Mouse (Mus musculus): ENCODE measurements at regions not wholly inside any gene's neighbourhood (a gene's known extent, or its start where the extent isn't known, plus 50 kb on each side); places are given as distances from the start of the nearest gene placed in this dataset.

DNA sequence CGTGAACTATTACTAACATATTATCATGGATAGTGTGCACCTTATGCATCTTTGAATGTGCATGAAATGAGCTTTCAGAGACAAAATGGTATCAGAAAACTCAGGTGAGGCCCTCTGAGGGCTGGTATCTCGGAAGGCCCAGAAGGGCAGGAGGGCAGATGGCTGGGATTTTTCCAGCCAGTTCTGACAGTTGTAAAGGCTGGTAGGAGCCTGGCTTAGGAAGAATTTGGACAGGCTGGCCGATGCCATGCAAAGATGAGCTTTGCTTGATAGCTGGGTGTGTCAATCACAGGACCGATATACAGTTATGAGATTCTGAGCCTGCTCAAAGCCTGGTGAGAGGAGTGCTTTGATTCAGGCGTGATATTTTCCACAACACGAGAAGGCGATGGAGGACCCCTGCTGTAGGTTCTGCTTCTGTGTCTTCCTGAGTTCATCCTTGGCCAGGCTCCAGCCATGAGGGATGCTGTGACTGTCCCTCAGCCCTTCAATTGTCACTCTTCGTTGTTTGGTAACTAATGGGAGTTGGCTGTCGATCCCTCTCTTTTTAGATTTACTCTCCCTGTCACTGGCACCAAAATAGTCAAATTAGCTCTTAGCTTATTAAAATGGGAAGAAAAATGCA, 159.0 kb upstream of the Sash1 start:
- ATAC-seq (replicated peaks; ENCODE audit: low FRiP score) (no peak), DNase-seq (ENCODE audit: low spot score) (no peak)
- H3K36me3 ChIP-seq (ENCODE audit: control insufficient read depth, insufficient read depth, low read length) = no peaks in the 10 kb centered on the region
- H3K4me1 ChIP-seq (replicated peaks; ENCODE audit: control insufficient read depth, insufficient read depth, low read length) = no peaks in the 10 kb centered on the region
- no peak overlapping the region for H3K27ac ChIP-seq (ENCODE audit: low read depth, low read length)
- 76% methylated on average over 9 of the region's 9 CpGs for WGBS
- no peaks in the 10 kb centered on the region for H3K9me3 ChIP-seq (ENCODE audit: control insufficient read depth, low read length)
- no peak overlapping the region for H3K9ac ChIP-seq (ENCODE audit: low read depth, low read length)
- H3K27me3 ChIP-seq (replicated peaks; ENCODE audit: control insufficient read depth, insufficient read depth, low read length) = no peaks in the 10 kb centered on the region
- no peak overlapping the region for H3K4me2 ChIP-seq
- H3K4me3 ChIP-seq (ENCODE audit: low read depth, low read length) = no peak overlapping the region

DNA sequence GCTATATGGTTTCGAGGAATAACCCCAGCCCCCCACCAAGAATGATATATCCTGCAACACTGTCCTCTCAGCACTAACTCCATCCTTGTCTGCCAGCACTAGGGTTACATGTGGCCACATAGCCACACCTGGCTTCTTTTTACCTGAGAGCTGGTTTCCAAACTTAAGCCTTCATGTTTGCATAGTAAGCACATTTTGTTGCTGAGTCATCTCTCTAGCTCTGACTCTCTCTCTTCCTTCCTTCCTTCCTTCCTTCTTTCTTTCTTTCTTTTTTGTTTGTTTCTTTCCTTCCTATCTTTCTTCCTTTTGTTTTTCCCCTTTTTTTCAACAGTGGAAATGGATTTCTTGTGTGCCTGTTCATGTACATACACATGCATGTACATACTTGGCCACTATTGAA, 157.6 kb upstream of the Sash1 start:
- ATAC-seq (replicated peaks; ENCODE audit: low FRiP score) = no peak
- H3K4me3 ChIP-seq (ENCODE audit: low read depth, low read length) = no peak overlapping the region
- H3K4me1 ChIP-seq (replicated peaks; ENCODE audit: control insufficient read depth, insufficient read depth, low read length) = no peaks in the 10 kb centered on the region
- H3K27me3 ChIP-seq (replicated peaks; ENCODE audit: control insufficient read depth, insufficient read depth, low read length) = no peaks in the 10 kb centered on the region
- H3K27ac ChIP-seq (ENCODE audit: low read depth, low read length) = no peak overlapping the region
- H3K9ac ChIP-seq (ENCODE audit: low read depth, low read length) = no peak overlapping the region
- no peaks in the 10 kb centered on the region for H3K36me3 ChIP-seq (ENCODE audit: control insufficient read depth, insufficient read depth, low read length)
- H3K4me2 ChIP-seq = no peak overlapping the region
- 89% methylated on average over 1 of the region's 1 CpGs for WGBS
- no peaks in the 10 kb centered on the region for H3K9me3 ChIP-seq (ENCODE audit: control insufficient read depth, low read length)
- no peak for DNase-seq (ENCODE audit: low spot score)

DNA sequence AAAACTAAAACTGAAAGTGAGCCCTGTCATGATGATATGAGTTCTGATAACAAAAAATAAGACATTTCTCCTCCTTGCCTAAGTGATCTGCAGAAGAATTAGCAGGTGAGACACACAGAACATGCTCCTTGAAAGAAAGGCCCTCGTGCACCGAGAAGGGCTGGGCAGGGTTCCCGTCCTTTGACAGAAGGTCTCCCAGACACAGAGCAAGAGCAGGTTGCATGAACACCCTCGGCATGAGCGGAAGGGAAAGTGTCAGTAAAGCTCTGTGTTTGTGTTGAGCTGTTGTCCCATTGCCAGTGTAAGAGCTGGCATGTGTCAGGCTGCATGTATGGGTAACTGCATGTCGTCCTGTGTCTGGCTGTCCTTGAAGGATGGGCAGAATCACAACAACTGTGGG, 144.6 kb upstream of the Sash1 start:
- Histone ChIP-seq H3K36me3 (ENCODE audit: control insufficient read depth, insufficient read depth, low read length) (no peaks in the 10 kb centered on the region), H3K27me3 (replicated peaks; ENCODE audit: control insufficient read depth, insufficient read depth, low read length) (no peaks in the 10 kb centered on the region), H3K9me3 (ENCODE audit: control insufficient read depth, low read length) (no peaks in the 10 kb centered on the region), H3K9ac (ENCODE audit: low read depth, low read length) (no peak overlapping the region), H3K4me2 (no peak overlapping the region), H3K4me3 (ENCODE audit: low read depth, low read length) (no peak overlapping the region), H3K27ac (ENCODE audit: low read depth, low read length) (no peak overlapping the region), H3K4me1 (replicated peaks; ENCODE audit: control insufficient read depth, insufficient read depth, low read length) (no peaks in the 10 kb centered on the region)
- DNase-seq (ENCODE audit: low spot score) (no peak), ATAC-seq (replicated peaks; ENCODE audit: low FRiP score) (no peak)
- 78% methylated on average over 6 of the region's 6 CpGs for WGBS

DNA sequence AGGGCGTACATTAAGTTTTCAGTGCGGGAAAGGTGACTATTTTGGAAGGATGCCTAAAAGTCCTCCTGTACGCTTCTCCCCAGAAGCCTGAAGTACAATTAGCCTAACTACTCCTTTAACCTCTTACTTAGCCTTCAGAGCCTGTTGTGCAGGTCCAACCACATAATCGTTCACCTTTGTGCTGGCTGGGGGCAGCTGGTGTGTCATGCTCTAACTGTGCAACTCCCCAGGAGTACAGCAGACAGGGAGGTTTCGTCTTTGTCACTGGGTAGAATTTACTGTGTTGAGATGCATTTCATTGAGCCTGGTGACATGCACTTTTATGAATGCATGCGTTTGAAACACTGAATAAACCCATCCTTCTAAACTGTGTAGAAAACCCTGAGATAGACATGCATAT, 143.6 kb upstream of the Sash1 start:
- WGBS = 81% methylated on average over 6 of the region's 6 CpGs
- H3K9me3 ChIP-seq (ENCODE audit: control insufficient read depth, low read length) = no peaks in the 10 kb centered on the region
- H3K36me3 ChIP-seq (ENCODE audit: control insufficient read depth, insufficient read depth, low read length) = no peaks in the 10 kb centered on the region
- no peak overlapping the region for H3K4me3 ChIP-seq (ENCODE audit: low read depth, low read length)
- H3K27ac ChIP-seq (ENCODE audit: low read depth, low read length) = no peak overlapping the region
- no peaks in the 10 kb centered on the region for H3K4me1 ChIP-seq (replicated peaks; ENCODE audit: control insufficient read depth, insufficient read depth, low read length)
- ATAC-seq (replicated peaks; ENCODE audit: low FRiP score) = no peak
- H3K27me3 ChIP-seq (replicated peaks; ENCODE audit: control insufficient read depth, insufficient read depth, low read length) = no peaks in the 10 kb centered on the region
- no peak for DNase-seq (ENCODE audit: low spot score)
- no peak overlapping the region for H3K4me2 ChIP-seq
- no peak overlapping the region for H3K9ac ChIP-seq (ENCODE audit: low read depth, low read length)

DNA sequence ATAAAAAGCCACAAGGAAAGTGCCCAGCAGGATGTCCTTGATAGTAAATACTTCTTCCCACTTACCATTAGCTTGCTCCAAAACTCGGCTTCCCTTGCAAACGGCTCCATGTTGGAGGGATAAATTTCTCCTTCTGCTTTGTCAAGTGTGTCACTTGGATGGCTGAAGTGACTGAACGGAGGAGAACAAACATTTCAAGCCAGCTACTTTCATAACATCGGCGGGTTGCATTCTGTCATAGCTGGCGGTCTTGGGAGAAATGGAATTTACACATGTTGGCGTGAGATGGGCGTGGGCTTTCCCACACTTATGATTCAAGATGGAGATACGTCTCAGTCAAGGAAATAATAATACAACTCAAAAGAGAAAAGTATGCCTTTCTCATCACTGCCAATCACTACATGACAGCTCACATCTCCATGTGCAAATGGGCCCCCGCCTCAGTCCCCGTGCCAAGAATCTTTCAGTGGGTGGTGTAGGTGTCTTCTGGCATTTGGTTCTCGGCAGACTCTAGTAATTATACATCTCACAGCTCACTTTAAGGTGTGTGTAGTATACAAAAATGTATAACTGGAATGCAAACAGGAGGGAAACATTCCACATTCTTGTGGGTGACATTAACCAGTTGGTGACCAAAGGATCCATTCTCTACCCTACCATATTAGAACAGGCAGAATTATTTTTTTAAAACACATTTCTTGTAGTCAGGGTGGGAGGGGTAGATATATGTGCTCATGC, 141.4 kb upstream of the Sash1 start:
- no peak for ATAC-seq (replicated peaks; ENCODE audit: low FRiP score)
- Histone ChIP-seq H3K4me3 (ENCODE audit: low read depth, low read length) (no peak overlapping the region), H3K4me1 (replicated peaks; ENCODE audit: control insufficient read depth, insufficient read depth, low read length) (no peaks in the 10 kb centered on the region), H3K9me3 (ENCODE audit: control insufficient read depth, low read length) (no peaks in the 10 kb centered on the region), H3K4me2 (no peak overlapping the region), H3K27ac (ENCODE audit: low read depth, low read length) (no peak overlapping the region), H3K36me3 (ENCODE audit: control insufficient read depth, insufficient read depth, low read length) (no peaks in the 10 kb centered on the region), H3K9ac (ENCODE audit: low read depth, low read length) (no peak overlapping the region), H3K27me3 (replicated peaks; ENCODE audit: control insufficient read depth, insufficient read depth, low read length) (no peaks in the 10 kb centered on the region)
- 81% methylated on average over 12 of the region's 12 CpGs for WGBS
- DNase-seq (ENCODE audit: low spot score) = no peak

DNA sequence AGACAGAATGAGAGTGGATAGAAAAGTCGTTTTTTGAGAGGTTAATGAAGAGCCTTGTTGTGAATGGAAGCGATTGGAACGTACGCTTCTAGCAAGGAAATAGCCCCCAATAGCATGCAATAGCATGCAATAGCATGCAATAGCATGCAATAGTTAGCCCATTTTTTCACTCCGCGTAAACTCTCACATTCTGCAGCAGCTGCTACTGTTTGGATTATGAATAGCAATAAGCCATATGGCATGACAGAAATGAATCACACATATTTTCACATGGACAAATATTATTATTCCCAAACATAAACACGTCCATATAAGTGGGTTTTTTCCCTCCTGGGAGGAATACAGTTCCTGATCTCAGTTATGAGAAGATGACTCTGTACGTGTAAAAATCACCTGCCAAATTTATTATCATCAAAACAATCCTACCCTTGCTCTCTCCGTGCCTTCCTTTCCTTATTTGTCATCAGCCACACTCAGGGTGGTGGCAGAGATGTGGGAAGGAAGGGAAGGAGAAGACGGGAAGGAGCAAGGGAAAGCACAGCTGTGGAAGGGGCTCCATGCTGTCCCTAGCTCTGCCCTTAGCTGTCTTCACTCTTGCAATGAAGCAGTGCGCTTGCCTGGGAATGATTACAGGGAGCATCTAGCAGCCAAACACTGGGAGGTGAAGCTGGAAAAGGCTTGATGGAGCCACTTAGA, 129.1 kb upstream of the Sash1 start:
- Histone ChIP-seq H3K4me1 (replicated peaks; ENCODE audit: control insufficient read depth, insufficient read depth, low read length) (no peaks in the 10 kb centered on the region), H3K27me3 (replicated peaks; ENCODE audit: control insufficient read depth, insufficient read depth, low read length) (no peaks in the 10 kb centered on the region), H3K36me3 (ENCODE audit: control insufficient read depth, insufficient read depth, low read length) (no peaks in the 10 kb centered on the region), H3K9ac (ENCODE audit: low read depth, low read length) (no peak overlapping the region), H3K27ac (ENCODE audit: low read depth, low read length) (no peak overlapping the region), H3K9me3 (ENCODE audit: control insufficient read depth, low read length) (no peaks in the 10 kb centered on the region), H3K4me3 (ENCODE audit: low read depth, low read length) (no peak overlapping the region), H3K4me2 (no peak overlapping the region)
- no peak for ATAC-seq (replicated peaks; ENCODE audit: low FRiP score)
- no peak for DNase-seq (ENCODE audit: low spot score)
- WGBS = 73% methylated on average over 11 of the region's 11 CpGs

DNA sequence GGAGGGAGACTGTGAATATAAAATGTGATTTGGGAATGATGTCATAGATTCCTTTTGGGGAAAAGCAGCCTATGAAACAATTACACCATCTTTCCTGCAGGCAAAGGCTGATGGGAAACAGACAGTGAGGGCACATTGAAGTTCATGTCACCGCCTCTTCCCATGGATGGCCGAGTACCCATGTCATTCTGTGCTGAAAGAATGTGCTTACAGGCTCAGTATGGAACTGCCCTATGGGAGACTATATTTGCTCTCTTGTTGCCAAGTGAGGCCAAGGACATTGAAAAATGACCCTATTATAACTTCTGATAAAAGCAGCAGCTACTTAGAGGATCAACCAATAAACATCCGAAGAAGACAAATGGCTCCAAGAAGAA, 127.7 kb upstream of the Sash1 start:
- Histone ChIP-seq H3K36me3 (ENCODE audit: control insufficient read depth, insufficient read depth, low read length) (no peaks in the 10 kb centered on the region), H3K27me3 (replicated peaks; ENCODE audit: control insufficient read depth, insufficient read depth, low read length) (no peaks in the 10 kb centered on the region), H3K4me3 (ENCODE audit: low read depth, low read length) (no peak overlapping the region), H3K9ac (ENCODE audit: low read depth, low read length) (no peak overlapping the region), H3K4me2 (no peak overlapping the region), H3K9me3 (ENCODE audit: control insufficient read depth, low read length) (no peaks in the 10 kb centered on the region), H3K4me1 (replicated peaks; ENCODE audit: control insufficient read depth, insufficient read depth, low read length) (no peaks in the 10 kb centered on the region), H3K27ac (ENCODE audit: low read depth, low read length) (no peak overlapping the region)
- ATAC-seq (replicated peaks; ENCODE audit: low FRiP score) = no peak
- 63% methylated on average over 3 of the region's 3 CpGs for WGBS
- no peak for DNase-seq (ENCODE audit: low spot score)

DNA sequence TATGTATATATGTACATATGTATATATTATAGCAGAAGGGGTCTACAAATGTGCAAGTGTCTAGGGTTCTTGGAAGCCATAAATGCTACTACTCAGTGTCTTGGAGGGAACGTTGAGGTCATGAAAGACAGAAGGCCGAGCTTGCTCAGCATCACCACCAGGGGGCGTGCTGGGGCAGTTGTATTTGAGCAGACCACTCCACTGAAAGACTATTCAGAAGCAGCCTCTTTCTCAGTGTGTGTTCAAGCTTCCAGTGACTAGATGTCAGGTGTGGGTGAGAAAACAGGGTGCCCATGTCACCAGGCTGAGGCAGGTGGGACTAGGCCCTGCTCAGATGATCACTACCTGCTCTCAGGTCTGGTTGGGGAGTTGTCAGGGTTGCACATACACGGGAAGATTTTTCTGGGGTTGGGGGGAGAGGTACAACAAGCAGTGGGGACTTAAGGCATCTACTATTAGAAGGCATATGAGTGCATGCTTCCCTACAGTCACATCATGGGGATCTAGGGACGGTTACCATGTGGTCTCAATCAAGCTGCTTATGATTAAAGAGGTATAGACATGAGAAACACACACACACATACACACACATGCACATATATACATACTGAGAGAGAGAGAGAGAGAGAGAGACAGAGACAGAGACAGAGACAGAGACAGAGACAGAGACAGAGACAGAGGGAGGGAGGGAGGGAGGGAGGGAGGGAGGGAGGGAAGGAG, 127.1 kb upstream of the Sash1 start:
- peak; percentile 56 for DNase-seq (ENCODE audit: low spot score)
- Histone ChIP-seq H3K4me1 (replicated peaks; ENCODE audit: control insufficient read depth, insufficient read depth, low read length) (no peaks in the 10 kb centered on the region), H3K27me3 (replicated peaks; ENCODE audit: control insufficient read depth, insufficient read depth, low read length) (no peaks in the 10 kb centered on the region), H3K4me2 (no peak overlapping the region), H3K36me3 (ENCODE audit: control insufficient read depth, insufficient read depth, low read length) (no peaks in the 10 kb centered on the region), H3K4me3 (ENCODE audit: low read depth, low read length) (no peak overlapping the region), H3K9me3 (ENCODE audit: control insufficient read depth, low read length) (no peaks in the 10 kb centered on the region), H3K9ac (ENCODE audit: low read depth, low read length) (no peak overlapping the region), H3K27ac (ENCODE audit: low read depth, low read length) (no peak overlapping the region)
- no peak for ATAC-seq (replicated peaks; ENCODE audit: low FRiP score)
- WGBS = 36% methylated on average over 5 of the region's 5 CpGs
